Mouse (Mus musculus) gastrocnemius, postnatal 4 days (tissue): Measurements from ENCODE around the gene Gramd1c. TPM values are rescaled to one million over a fixed set of nuclear protein-coding genes. Genes with fewer than 3 reads are reported as not detected.

Experiments used
- DNase-seq, 2 experiments: peaks; one replicate each; pipeline ENCODE4 v3.0.0; 2021 to 2022; ENCODE audit warnings: low spot score in 2 of 2, mixed read lengths in 2 of 2
- microRNA-seq: library from miRNA; unstranded; fragments of <30 nt; microRNA quantifications from one replicate; pipeline ENCODE4 v1.2.0, GENCODE M21; 2021
- total RNA-seq, 2 experiments: library from RNA; stranded (reverse); gene quantifications; 2 replicates each; pipeline ENCODE4 v1.2.3; 2021

Gramd1c gene
- total RNA-seq, 2 experiments from 2014 or later, result 1.9 to 2.6 TPM

DNA sequence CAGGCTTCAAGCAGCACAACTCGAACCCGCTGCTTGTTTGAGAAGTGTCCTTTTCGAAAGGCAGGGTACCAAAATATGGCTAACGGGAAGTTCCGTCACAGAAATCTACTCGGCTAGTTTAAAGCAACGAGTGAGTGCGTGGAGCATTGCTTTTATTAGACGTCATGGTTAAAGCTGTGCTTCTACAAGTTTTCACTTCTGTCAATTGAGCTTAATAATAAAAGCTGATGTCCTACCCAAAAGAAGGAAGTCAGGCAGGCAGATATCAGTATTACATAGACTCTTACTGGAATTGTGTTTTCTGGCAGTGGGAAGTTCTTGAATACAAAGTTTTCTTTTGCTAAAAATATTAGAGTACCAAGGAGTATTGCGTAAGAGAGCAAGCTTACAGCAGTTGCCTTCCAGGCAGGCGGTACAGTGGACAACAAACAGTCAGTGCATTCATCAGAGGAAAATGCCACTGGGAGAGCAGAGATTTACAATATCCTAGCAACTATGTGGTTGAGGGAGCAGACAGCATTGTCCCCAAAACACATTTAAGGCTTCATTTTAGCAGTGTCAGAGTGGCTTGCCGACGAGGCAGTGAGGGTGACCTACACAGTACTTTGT is 97.3 kb downstream of the Gramd1c start:
- DNase-seq, result no peak

DNA sequence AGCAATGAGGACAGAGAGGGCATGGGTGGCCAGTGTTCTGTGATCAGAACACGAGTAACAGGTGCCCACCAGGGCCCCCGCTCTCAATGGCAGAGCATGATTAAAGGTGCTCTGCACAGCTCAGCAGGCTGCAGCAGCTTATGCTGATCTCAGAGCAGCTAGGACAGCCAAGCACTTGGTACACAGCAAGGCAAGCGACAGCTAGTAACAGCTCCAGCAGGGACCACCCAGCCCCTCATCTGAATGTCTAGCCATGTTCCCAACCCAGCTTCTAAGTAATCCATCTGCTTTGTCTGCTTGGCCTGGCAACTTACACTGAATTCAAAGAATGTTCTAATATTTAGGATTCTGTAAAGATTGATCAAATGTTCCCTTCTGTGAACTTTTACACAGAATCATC is 99.4 kb downstream of the Gramd1c start:
- DNase-seq, result no peak

DNA sequence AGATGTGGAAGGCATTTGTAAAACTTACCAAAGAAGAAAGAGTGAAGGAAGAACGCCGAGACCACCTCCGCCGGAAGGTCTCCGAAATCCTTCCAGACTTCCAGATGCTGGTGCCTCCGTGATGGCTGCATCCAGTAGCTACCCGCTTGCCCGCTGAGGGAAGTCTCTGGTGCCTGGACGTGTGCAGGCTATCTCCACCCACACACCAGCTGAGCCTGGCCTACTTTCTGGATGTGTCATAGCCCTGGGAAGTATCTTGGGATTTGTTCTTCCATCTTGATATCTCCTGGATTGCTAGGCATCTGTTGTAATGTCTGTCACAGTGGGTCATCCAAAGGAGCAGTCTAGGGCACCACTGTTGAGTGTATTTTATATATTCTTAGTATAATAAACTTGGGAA is 99.9 kb downstream of the Gramd1c start:
- no peak for DNase-seq

DNA sequence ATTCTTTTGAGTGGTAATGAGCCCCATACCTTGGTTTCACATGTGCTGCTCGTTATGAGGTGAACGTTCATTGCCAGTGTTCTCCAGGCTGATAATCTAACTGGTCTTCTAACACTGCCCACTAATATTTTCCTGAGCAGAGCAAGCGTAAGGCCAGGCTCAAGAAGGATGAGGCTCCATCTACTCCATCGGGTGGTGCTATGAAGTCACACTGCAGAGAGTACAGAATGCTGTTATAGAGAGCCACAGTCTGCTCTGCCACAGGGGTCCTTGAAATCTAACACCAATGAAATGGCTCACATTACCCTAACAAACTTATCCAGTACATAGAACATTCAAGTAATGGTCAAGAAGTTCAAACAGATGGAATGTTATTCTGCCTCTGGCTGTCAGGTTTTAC is 105.1 kb downstream of the Gramd1c start:
- DNase-seq, result no peak

DNA sequence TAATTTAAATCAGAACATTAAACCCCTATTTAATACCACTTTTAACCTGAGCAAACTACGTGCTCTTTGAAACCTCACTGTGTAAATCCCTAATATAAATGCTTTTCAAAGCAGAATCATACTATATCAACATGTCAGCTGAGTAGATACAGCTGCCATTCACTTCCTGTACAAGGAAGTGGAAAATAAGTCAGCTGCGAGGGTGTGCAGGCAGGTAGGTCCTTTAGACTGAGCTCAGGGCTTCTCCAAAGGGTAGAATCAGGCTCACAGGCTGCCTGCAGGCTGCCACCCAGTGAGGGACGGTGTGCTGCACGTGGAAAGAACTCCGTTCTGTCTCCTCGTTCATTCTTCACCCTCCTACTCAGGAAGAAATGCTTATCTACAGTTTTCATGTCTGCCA is 108.2 kb downstream of the Gramd1c start:
- no peak for DNase-seq

DNA sequence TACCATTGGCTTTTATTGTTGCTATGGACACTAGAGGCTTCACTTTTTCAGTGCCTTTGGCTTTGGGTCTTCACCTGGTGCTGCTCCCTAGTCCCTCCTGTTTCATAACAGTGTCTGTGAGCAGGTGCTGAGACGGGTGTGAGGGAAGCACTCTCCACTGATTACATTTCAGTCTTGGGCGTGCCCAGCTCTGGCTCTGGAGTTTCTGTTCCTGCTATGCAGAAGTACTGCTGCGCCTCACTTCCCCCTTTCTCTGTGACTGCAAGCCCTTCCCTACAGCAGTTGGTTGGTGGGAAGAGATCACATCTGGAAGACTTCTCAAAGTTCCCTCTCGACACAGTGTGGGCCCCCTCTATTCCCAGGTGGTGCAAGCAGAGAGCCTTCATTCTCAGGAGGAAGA is 111.6 kb downstream of the Gramd1c start:
- no peak for DNase-seq

DNA sequence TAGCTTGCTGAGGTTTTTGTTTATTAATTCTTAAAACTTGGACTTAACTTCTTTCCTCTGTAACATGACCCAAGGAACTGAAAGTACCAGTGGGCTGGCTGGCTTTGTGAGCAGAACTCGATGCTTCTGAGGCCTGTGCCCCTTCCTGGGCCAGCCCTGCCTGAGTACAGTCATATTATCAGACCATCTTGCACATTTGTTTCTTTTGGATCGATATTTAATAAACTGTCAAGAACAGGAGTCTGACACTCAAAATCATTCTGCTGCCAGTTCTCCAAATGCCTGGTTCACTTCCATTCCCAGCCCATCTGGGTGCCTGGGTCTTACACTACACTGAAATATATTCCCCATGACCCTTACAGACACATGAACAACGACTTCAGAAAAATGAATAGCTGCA is 117.3 kb downstream of the Gramd1c start:
- no peak for DNase-seq

DNA sequence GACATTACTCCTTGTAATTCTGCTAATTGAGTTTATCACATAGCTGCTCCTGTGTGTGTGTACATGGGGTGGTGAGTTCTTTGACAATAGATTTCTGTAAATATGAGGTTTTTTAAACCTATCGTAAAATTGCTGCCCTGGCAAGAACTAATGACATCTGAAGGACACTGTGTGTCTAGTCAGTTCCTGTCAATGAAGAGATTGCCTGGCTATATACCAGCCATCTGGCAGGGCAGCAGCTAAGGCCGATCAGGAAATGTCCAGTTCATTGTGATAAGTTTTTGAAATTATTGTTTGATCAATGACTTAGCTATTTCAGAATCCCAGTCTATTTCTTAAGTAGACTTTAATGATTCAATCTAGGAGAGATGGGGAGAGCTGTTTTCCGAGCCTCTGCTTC is 117.8 kb downstream of the Gramd1c start:
- DNase-seq, result no peak

DNA sequence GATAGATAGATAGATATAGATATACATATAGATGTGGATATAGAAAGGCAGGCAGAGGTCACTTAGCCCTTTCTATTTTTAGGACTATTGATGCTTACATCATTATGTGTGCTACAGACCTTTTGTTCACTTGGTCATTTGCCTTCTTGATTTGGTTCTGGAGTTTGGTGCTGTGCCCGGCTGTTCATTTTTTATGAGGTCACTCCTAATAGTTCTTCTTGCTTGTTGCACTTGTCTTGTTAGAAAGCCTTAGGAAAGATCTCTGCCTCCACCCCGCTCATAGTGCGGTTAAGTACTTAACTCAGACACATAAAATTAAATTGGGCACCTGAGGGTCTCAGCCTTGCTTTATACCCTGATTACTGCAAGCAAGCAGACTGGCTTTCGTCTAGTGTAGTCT is 122.3 kb downstream of the Gramd1c start:
- DNase-seq, result no peak

DNA sequence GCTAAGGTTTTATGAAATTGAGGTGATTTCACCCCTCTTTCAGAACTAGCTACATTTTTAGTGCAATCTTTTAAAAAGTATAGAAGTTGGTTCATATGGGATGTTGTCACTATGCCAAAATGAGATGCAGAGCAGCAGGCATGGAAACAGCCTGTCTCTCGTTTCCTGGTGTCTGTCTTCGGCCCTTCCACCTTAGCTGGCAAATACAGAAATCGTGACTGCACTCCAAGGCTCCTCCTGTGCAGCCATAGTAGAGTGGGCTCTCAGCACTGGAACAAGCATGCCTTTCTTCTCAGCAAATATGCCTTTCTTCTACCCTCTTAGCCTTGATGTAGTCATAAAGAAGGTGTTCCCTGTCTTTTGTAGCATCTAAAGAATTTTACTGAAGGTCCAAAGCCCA is 127.3 kb downstream of the Gramd1c start:
- no peak for DNase-seq

DNA sequence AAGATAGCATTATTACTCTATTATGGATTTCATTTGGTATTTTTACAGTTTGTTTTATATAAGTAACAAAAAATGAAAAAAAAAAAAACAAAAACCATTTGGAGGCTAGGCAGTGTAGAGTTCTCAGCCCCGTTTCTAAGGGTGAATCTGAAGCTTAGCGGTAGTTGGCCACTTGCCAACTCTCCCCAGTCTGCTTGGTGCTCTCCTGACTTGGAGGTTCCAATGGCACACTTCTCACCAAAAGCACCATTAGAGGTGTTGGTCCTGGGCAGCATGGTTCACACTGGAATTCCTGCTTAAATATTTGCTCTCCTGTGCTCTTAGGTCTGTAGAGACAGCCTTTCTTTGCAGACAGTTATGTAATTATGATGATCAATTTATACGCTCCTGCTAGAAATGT is 127.8 kb downstream of the Gramd1c start:
- no peak for DNase-seq

DNA sequence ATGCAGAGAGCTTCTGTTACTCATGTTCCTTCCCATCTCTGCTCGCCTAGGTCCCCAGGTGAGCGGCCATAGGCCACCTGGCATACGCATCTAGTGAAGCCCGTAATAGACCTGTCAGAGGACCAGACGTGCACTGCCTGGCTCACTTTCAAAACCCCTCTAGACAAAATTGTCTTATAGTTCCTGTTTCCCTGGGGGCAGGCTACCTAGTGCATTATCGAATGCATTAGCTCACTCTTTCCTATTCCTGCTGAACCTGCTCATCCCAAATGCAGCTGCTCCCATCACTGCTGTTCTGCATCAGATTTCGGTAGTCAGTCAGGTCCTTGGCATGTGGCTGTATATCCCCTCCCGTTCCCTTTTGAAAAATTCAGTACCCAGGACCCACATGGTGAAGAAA is 128.3 kb downstream of the Gramd1c start:
- DNase-seq, result no peak

DNA sequence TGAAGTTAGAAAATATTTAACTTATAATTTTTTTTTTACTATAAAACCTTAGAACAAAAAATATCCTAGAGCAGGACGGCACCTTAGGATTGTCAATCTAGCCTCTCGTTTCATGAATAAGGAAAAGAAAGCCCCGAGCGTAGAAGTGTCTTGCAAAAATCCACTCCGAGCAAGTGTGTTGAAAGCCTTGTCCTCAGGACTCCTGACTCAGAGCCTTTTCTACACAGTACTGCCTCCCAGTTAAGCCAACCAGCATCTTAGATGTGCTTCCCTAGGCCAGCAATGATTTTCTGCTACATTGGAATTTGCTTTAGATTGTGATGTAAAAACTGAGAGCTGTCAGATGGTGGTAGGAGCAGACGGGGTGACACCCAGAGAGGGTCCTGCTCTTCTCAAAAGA is 130.1 kb downstream of the Gramd1c start:
- DNase-seq, result no peak

DNA sequence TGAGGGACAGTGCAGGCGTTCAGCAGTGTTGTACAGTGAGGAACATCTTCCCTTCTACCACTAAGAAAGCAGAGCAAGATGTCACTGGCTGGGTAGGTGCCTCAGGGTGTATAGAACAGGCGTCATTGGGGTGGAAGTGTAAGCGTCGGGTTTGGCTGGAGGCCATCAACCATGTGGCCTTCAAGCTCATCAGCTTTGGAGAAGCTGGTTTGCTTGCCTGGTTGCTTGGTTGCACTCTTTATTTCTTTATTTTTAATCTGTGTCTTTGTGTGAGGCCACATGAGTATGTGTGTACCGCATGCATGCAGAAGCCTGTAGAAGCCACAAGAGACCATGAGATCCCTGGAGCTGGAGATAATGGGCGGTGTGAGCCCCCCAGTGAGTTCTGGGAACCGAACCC is 130.8 kb downstream of the Gramd1c start:
- no peak for DNase-seq

DNA sequence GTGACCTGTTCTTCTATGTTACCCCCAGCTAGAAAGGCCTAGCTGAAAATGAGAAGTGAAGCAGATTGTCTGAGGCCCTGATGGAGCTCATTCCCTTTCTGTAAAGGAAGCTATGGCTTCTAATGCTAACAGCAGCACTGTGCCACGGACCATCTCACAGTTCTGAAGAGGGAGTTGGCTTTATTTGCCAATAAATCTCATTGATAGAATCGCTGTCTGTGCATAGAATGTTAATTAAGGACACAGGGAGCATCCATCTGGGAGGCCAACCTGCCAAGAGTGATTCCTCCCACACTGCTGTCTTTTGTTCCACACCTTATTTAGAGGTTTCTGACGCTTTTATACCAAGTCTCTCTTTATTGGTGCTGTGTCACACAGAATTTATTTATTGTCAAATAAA is 131.6 kb downstream of the Gramd1c start:
- DNase-seq, result no peak

DNA sequence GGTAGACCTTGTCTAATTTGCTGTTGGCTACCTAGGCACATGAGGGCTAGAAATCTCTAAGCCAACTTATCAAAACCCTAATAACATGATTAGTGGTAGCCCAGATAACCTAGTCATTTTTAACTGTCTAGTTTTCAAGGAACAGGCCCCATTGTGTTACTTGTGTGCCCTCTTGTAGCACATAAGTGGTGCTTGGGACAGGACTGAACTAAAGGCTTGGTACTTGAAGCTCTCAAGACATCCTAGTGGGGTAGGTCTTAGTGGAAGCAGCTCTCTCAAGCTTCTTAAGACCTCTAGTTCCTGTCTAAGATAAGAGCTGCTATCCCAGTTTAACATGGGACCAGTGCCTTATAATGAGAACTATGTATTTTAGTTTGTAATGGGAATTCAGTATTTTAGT is 132.6 kb downstream of the Gramd1c start:
- DNase-seq, result no peak

Small RNAs within 50 kb of the gene (microRNA-seq; reads per million reads assigned to microRNA genes)
- not detected for gene Mir3470b

Other genes starting within 250 kb of the Gramd1c start
- gene Ccdc191, start 173.5 kb downstream of the Gramd1c start, total RNA-seq, result 1 to 10 TPM; 2.7 to 3.3 TPM
- 10 to 100 TPM; 15.2 to 16.7 TPM for gene Qtrt2, start 136.5 kb downstream of the Gramd1c start, total RNA-seq
- under 1 TPM; 0.08 to 0.20 TPM for gene Zdhhc23, start 83.6 kb downstream of the Gramd1c start, total RNA-seq
- 10 to 100 TPM; 46.1 to 56.8 TPM for gene Atp6v1a, start 76.4 kb upstream of the Gramd1c start, total RNA-seq
- 100 to 1,000 TPM; 214 to 254 TPM for gene Naa50, start 76.5 kb upstream of the Gramd1c start, total RNA-seq
- 10 to 100 TPM; 37.3 to 41.9 TPM for gene Usf3, start 109.9 kb upstream of the Gramd1c start, total RNA-seq